Mouse (Mus musculus) large intestine, adult 2 months (tissue): ENCODE data around the gene Myh10. TPM values are rescaled to one million over a fixed set of nuclear protein-coding genes. Genes with fewer than 3 reads are reported as not detected.
"Not testable (repeated sequence)": the region's sequence is repeated elsewhere in the genome, so short reads cannot be mapped to it uniquely, and the experiment has no call there.

Experiments
- DNase-seq: peaks from one replicate; pipeline ENCODE4 v3.0.0-alpha.2; 2012; ENCODE audit warnings: low read depth, low spot score
- WGBS: fragments of 180-500 bp; shearing (Covaris S2); methylation state at CpG from one replicate; pipeline ENCODE4 v1.1.7; 2018; 5-methylcytosine and 5-hydroxymethylcytosine counted together
- polyA plus RNA-seq: library from polyadenylated mRNA; depleted of rRNA; stranded (reverse); fragments of >200 nt; gene quantifications from 2 replicates; pipeline ENCODE4 v1.2.3, GENCODE M21; 2012

Myh10 gene
- polyA plus RNA-seq, 1 experiment, result 4.8 TPM

GRCm38 (mm10) chr11:68692010-68692692 lies 792 bp downstream of the Myh10 start:
- DNase-seq, result no peak
- 2% methylated on average over 34 of the region's 34 CpGs for WGBS

GRCm38 (mm10) chr11:68692693-68693446 lies 1.5 kb downstream of the Myh10 start:
- WGBS, result 8% methylated on average over 43 of the region's 43 CpGs
- DNase-seq, result no peak

- DNase-seq, result no peak
- 36% methylated on average over 10 of the region's 10 CpGs for WGBS
Measured at GRCm38 (mm10) chr11:68693447-68694040, 2.2 kb downstream of the Myh10 start.

- WGBS, result 88% methylated on average over 6 of the region's 6 CpGs
- DNase-seq, result no peak
Measured at GRCm38 (mm10) chr11:68702370-68702769, 11.0 kb downstream of the Myh10 start.

GRCm38 (mm10) chr11:68703360-68703759 lies 12.0 kb downstream of the Myh10 start:
- 88% methylated on average over 1 of the region's 1 CpGs for WGBS
- DNase-seq, result no peak

- WGBS, result 100% methylated on average over 1 of the region's 1 CpGs
- no peak for DNase-seq
Measured at GRCm38 (mm10) chr11:68704258-68704657, 12.9 kb downstream of the Myh10 start.

GRCm38 (mm10) chr11:68704847-68705246 lies 13.5 kb downstream of the Myh10 start:
- 95% methylated on average over 2 of the region's 2 CpGs for WGBS
- DNase-seq, result no peak

GRCm38 (mm10) chr11:68706524-68707429 lies 15.4 kb downstream of the Myh10 start:
- 61% methylated on average over 9 of the region's 9 CpGs for WGBS
- no peak for DNase-seq

- WGBS, result 47% methylated on average over 5 of the region's 5 CpGs
- DNase-seq, result no peak
Measured at GRCm38 (mm10) chr11:68707881-68708582, 16.7 kb downstream of the Myh10 start.

GRCm38 (mm10) chr11:68716167-68716566 lies 24.8 kb downstream of the Myh10 start:
- no peak for DNase-seq
- 84% methylated on average over 4 of the region's 4 CpGs for WGBS

- DNase-seq, result no peak
- WGBS, result 58% methylated on average over 16 of the region's 16 CpGs
Measured at GRCm38 (mm10) chr11:68717171-68717840, 25.9 kb downstream of the Myh10 start.

GRCm38 (mm10) chr11:68719096-68719648 lies 27.8 kb downstream of the Myh10 start:
- 82% methylated on average over 4 of the region's 4 CpGs for WGBS
- DNase-seq, result no peak

- 70% methylated on average over 5 of the region's 5 CpGs for WGBS
- DNase-seq, result no peak
Measured at GRCm38 (mm10) chr11:68719774-68720173, 28.4 kb downstream of the Myh10 start.

- DNase-seq, result no peak
Measured at GRCm38 (mm10) chr11:68724117-68724516, 32.8 kb downstream of the Myh10 start.

- WGBS, result 90% methylated on average over 3 of the region's 3 CpGs
Measured at GRCm38 (mm10) chr11:68728693-68729092, 37.3 kb downstream of the Myh10 start.

GRCm38 (mm10) chr11:68730792-68731191 lies 39.4 kb downstream of the Myh10 start:
- WGBS, result 60% methylated on average over 5 of the region's 5 CpGs
- DNase-seq, result no peak

More at GRCm38 (mm10) chr11:68728693-68729092, 37.3 kb downstream of the Myh10 start:
- no peak for DNase-seq

GRCm38 (mm10) chr11:68732066-68732465 lies 40.7 kb downstream of the Myh10 start:
- WGBS, result 91% methylated on average over 6 of the region's 6 CpGs
- DNase-seq, result no peak

GRCm38 (mm10) chr11:68733401-68733800 lies 42.0 kb downstream of the Myh10 start:
- 78% methylated on average over 3 of the region's 3 CpGs for WGBS
- not testable (repeated sequence) for DNase-seq
